Mouse (Mus musculus) left cerebral cortex, adult 9 months (tissue): Measurements from ENCODE around the gene Olfr281.

Experiments used
- DNase-seq, 2 experiments: peaks; one replicate each; pipeline ENCODE4 v3.0.0; 2022; ENCODE audit warnings: low spot score in 2 of 2

Gene Olfr281

GRCm38 (mm10) chr15:98483907-98484886 lies 31.8 kb downstream of the Olfr281 start:
- DNase-seq: no peak

GRCm38 (mm10) chr15:98486433-98487021 lies 34.1 kb downstream of the Olfr281 start:
- no peak for DNase-seq

- DNase-seq: no peak
Observed at GRCm38 (mm10) chr15:98491332-98491731, 38.9 kb downstream of the Olfr281 start.

- DNase-seq: no peak
Observed at GRCm38 (mm10) chr15:98492102-98492501, 39.7 kb downstream of the Olfr281 start, which contains the start of gene Olfr279. Gene Olfr279, plus strand, starts transcription at chr15:98492402.

- DNase-seq: no peak
Observed at GRCm38 (mm10) chr15:98497631-98498030, 45.2 kb downstream of the Olfr281 start.

- no peak for DNase-seq
Observed at GRCm38 (mm10) chr15:98503317-98503716, 50.9 kb downstream of the Olfr281 start.

- DNase-seq: peak in 1 of 2 experiments; percentile 70
Observed at GRCm38 (mm10) chr15:98504514-98504913, 52.1 kb downstream of the Olfr281 start.

GRCm38 (mm10) chr15:98506253-98506957 lies 54.0 kb downstream of the Olfr281 start:
- DNase-seq: no peak

GRCm38 (mm10) chr15:98507321-98507720 lies 54.9 kb downstream of the Olfr281 start:
- no peak for DNase-seq

GRCm38 (mm10) chr15:98509387-98509786 lies 57.0 kb downstream of the Olfr281 start:
- no peak for DNase-seq
